Mouse (Mus musculus) forelimb bud, embryonic 11.5 days (tissue): Measurements from ENCODE around the gene Slc38a6.
A peak's percentile ranks its signal among the peaks of the same experiment; 100 is the strongest.

Experiments
- DNase-seq: peaks from one replicate; pipeline ENCODE4 v3.0.0-alpha.2; 2012; ENCODE audit warnings: low read depth, low spot score

The Slc38a6 gene

GRCm38 (mm10) chr12:73317706-73318686 lies 31.4 kb downstream of the Slc38a6 start:
- DNase-seq, result no peak

GRCm38 (mm10) chr12:73324180-73324586 lies 37.6 kb downstream of the Slc38a6 start:
- no peak for DNase-seq

GRCm38 (mm10) chr12:73324742-73325141 lies 38.2 kb downstream of the Slc38a6 start:
- DNase-seq, result no peak

- DNase-seq, result no peak
Observed at GRCm38 (mm10) chr12:73325181-73325580, 38.6 kb downstream of the Slc38a6 start.

- DNase-seq, result no peak
Observed at GRCm38 (mm10) chr12:73325617-73326016, 39.0 kb downstream of the Slc38a6 start.

- DNase-seq, result no peak
Observed at GRCm38 (mm10) chr12:73327381-73327780, 40.8 kb downstream of the Slc38a6 start.

- no peak for DNase-seq
Observed at GRCm38 (mm10) chr12:73328448-73329167, 42.0 kb downstream of the Slc38a6 start.

- DNase-seq, result no peak
Observed at GRCm38 (mm10) chr12:73330236-73330635, 43.7 kb downstream of the Slc38a6 start.

GRCm38 (mm10) chr12:73332701-73333100 lies 46.1 kb downstream of the Slc38a6 start:
- no peak for DNase-seq

- no peak for DNase-seq
Observed at GRCm38 (mm10) chr12:73334051-73334551, 47.5 kb downstream of the Slc38a6 start.

GRCm38 (mm10) chr12:73337127-73337526 lies 50.5 kb downstream of the Slc38a6 start:
- no peak for DNase-seq

GRCm38 (mm10) chr12:73340642-73341293 lies 54.2 kb downstream of the Slc38a6 start:
- peak; percentile 73 for DNase-seq

- DNase-seq, result peak; percentile 57
Observed at GRCm38 (mm10) chr12:73341703-73342663, 55.4 kb downstream of the Slc38a6 start.

- no peak for DNase-seq
Observed at GRCm38 (mm10) chr12:73344300-73344699, 57.7 kb downstream of the Slc38a6 start.

GRCm38 (mm10) chr12:73345157-73345556 lies 58.6 kb downstream of the Slc38a6 start:
- no peak for DNase-seq

- DNase-seq, result no peak
Observed at GRCm38 (mm10) chr12:73347202-73347601, 60.6 kb downstream of the Slc38a6 start.

GRCm38 (mm10) chr12:73350466-73350865 lies 63.9 kb downstream of the Slc38a6 start:
- DNase-seq, result no peak

GRCm38 (mm10) chr12:73350982-73351381 lies 64.4 kb downstream of the Slc38a6 start:
- no peak for DNase-seq

GRCm38 (mm10) chr12:73351746-73352145 lies 65.2 kb downstream of the Slc38a6 start:
- DNase-seq, result no peak

- no peak for DNase-seq
Observed at GRCm38 (mm10) chr12:73353362-73353761, 66.8 kb downstream of the Slc38a6 start.

GRCm38 (mm10) chr12:73354521-73354920 lies 67.9 kb downstream of the Slc38a6 start:
- no peak for DNase-seq
